Mouse (Mus musculus): ENCODE results near the gene Zfp981. TPM values are rescaled to one million over a fixed set of nuclear protein-coding genes. Genes with fewer than 3 reads are reported as not detected.
"Not testable (repeated sequence)": the region's sequence is repeated elsewhere in the genome, so short reads cannot be mapped to it uniquely, and the experiment has no call there.

The Zfp981 gene
- not detected in 2 replicates for polyA plus RNA-seq (2015; fragmentation: Nextera tagmentation; extraction: Ambion mirVana)

DNA sequence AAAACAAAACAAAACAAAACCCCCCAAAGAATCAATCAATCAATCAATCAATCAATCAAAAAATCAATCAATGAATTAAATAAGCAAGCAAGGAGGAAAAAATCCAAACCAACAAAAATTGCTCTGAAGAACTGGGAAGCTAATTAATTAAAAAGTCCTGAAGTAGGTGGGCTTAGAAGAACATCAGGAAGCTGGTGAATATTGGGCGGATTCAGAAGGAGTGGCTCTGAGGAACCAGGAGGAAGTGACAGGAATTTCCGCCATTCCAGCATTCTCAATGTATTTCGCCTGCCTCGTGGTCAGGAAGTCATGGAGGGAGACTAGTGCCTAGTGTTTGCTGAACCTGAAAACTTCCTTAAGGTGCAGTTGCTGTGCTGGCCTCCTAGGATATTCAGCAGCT is at the start of gene Zfp981:
TSS of gene Zfp981 (plus strand) at position 301 of the 400 bp plus-strand sequence.
- not testable (repeated sequence) for H3K4me3 ChIP-seq (ENCODE audit: low read depth, low read length); H3K27me3 ChIP-seq (replicated peaks; ENCODE audit: insufficient read depth, low read length); ATAC-seq; H3K36me3 ChIP-seq (ENCODE audit: insufficient read depth, low read length); DNase-seq (ENCODE audit: low spot score); H3K4me1 ChIP-seq (ENCODE audit: insufficient read depth, low read depth, low read length); H3K4me2 ChIP-seq (replicated peaks; ENCODE audit: low read depth, low read length); H3K9ac ChIP-seq (replicated peaks; ENCODE audit: low read depth); H3K27ac ChIP-seq (ENCODE audit: low read length)
- 0 out of 2 replicates have a peak, but pooled peaks cover 10% of the 10 kb centered on the region for H3K9me3 ChIP-seq (ENCODE audit: low read length)
- WGBS = 86% methylated on average over 4 of the region's 4 CpGs

GRCm38 (mm10) chr4:146452576-146452975 is 49.3 kb upstream of the Zfp981 start:
- not testable (repeated sequence) for H3K27ac ChIP-seq (ENCODE audit: low read length); H3K9ac ChIP-seq (replicated peaks; ENCODE audit: low read depth); H3K36me3 ChIP-seq (ENCODE audit: insufficient read depth, low read length); H3K4me2 ChIP-seq (replicated peaks; ENCODE audit: low read depth, low read length); ATAC-seq; H3K27me3 ChIP-seq (replicated peaks; ENCODE audit: insufficient read depth, low read length); DNase-seq (ENCODE audit: low spot score); H3K4me1 ChIP-seq (ENCODE audit: insufficient read depth, low read depth, low read length); H3K4me3 ChIP-seq (ENCODE audit: low read depth, low read length)
- peaks cover 32% of the 10 kb centered on the region for H3K9me3 ChIP-seq (ENCODE audit: low read length)
- WGBS = 70% methylated on average over 2 of the region's 2 CpGs

- 36% methylated on average over 1 of the region's 1 CpGs for WGBS
- not testable (repeated sequence) for H3K27ac ChIP-seq (ENCODE audit: low read length); H3K4me1 ChIP-seq (ENCODE audit: insufficient read depth, low read depth, low read length); H3K27me3 ChIP-seq (replicated peaks; ENCODE audit: insufficient read depth, low read length); H3K9ac ChIP-seq (replicated peaks; ENCODE audit: low read depth); H3K4me3 ChIP-seq (ENCODE audit: low read depth, low read length); ATAC-seq; DNase-seq (ENCODE audit: low spot score); H3K36me3 ChIP-seq (ENCODE audit: insufficient read depth, low read length); H3K4me2 ChIP-seq (replicated peaks; ENCODE audit: low read depth, low read length)
- H3K9me3 ChIP-seq (ENCODE audit: low read length) = peaks cover 26% of the 10 kb centered on the region
These were observed 47.7 kb upstream of the Zfp981 start for GRCm38 (mm10) chr4:146454170-146454569.

- H3K27ac ChIP-seq (ENCODE audit: low read length) = no peak overlapping the region
- no peak overlapping the region for H3K9ac ChIP-seq (replicated peaks; ENCODE audit: low read depth)
- ATAC-seq (peak; percentile 12), DNase-seq (ENCODE audit: low spot score) (no peak)
- H3K36me3 ChIP-seq (ENCODE audit: insufficient read depth, low read length) = no peaks in the 10 kb centered on the region
- H3K4me3 ChIP-seq (ENCODE audit: low read depth, low read length) = no peak overlapping the region
- H3K4me2 ChIP-seq (replicated peaks; ENCODE audit: low read depth, low read length) = no peak overlapping the region
- peaks cover 26% of the 10 kb centered on the region for H3K9me3 ChIP-seq (ENCODE audit: low read length)
- WGBS = 25% methylated on average over 2 of the region's 2 CpGs
- H3K4me1 ChIP-seq (ENCODE audit: insufficient read depth, low read depth, low read length) = no peaks in the 10 kb centered on the region
- TF ChIP-seq EP300 (IDR thresholded peaks at IDR 0.05) (no peak), CTCF (IDR thresholded peaks at IDR 0.05) (no peak)
- no peaks in the 10 kb centered on the region for H3K27me3 ChIP-seq (replicated peaks; ENCODE audit: insufficient read depth, low read length)
These were observed 46.9 kb upstream of the Zfp981 start for GRCm38 (mm10) chr4:146454896-146455295.

DNA sequence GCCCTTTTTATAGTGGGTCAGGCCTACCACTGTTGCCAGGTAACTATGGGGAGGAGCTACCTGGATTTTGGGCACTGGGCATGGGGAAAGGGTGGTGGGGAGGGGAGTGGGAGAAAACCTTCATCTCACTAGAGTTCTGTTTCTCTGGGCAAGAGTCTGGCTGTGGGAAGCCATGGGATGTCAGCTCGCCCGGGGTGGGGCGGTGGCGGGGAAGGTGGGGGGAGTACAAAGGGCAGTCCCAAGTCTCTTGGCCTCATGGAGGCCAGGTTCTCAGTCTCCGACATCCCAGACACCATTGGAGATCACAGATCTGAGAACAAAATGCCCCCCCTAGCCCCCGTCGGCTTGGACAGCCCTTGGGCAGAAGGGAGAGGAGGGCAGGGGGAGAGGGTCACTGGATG is 46.5 kb upstream of the Zfp981 start:
- WGBS = 88% methylated on average over 7 of the region's 7 CpGs
- TF ChIP-seq EP300 (IDR thresholded peaks at IDR 0.05) (no peak), CTCF (IDR thresholded peaks at IDR 0.05) (no peak)
- H3K36me3 ChIP-seq (ENCODE audit: insufficient read depth, low read length) = no peaks in the 10 kb centered on the region
- no peaks in the 10 kb centered on the region for H3K4me1 ChIP-seq (ENCODE audit: insufficient read depth, low read depth, low read length)
- no peaks in the 10 kb centered on the region for H3K27me3 ChIP-seq (replicated peaks; ENCODE audit: insufficient read depth, low read length)
- H3K9ac ChIP-seq (replicated peaks; ENCODE audit: low read depth) = no peak overlapping the region
- no peak overlapping the region for H3K27ac ChIP-seq (ENCODE audit: low read length)
- ATAC-seq (peak; percentile 25), DNase-seq (ENCODE audit: low spot score) (no peak)
- H3K9me3 ChIP-seq (ENCODE audit: low read length) = peaks cover 26% of the 10 kb centered on the region
- no peak overlapping the region for H3K4me2 ChIP-seq (replicated peaks; ENCODE audit: low read depth, low read length)
- no peak overlapping the region for H3K4me3 ChIP-seq (ENCODE audit: low read depth, low read length)

- ATAC-seq (no peak), DNase-seq (ENCODE audit: low spot score) (no peak)
- Histone ChIP-seq H3K27ac (ENCODE audit: low read length) (no peak overlapping the region), H3K27me3 (replicated peaks; ENCODE audit: insufficient read depth, low read length) (no peaks in the 10 kb centered on the region), H3K4me2 (replicated peaks; ENCODE audit: low read depth, low read length) (no peak overlapping the region), H3K4me1 (ENCODE audit: insufficient read depth, low read depth, low read length) (no peaks in the 10 kb centered on the region), H3K4me3 (ENCODE audit: low read depth, low read length) (no peak overlapping the region), H3K36me3 (ENCODE audit: insufficient read depth, low read length) (no peaks in the 10 kb centered on the region), H3K9ac (replicated peaks; ENCODE audit: low read depth) (no peak overlapping the region), H3K9me3 (ENCODE audit: low read length) (peaks cover 30% of the 10 kb centered on the region)
- WGBS = 62% methylated on average over 4 of the region's 4 CpGs
- TF ChIP-seq EP300 (IDR thresholded peaks at IDR 0.05) = no peak
- no peak for TF ChIP-seq CTCF (IDR thresholded peaks at IDR 0.05)
These were observed 45.6 kb upstream of the Zfp981 start for GRCm38 (mm10) chr4:146456061-146456726.

DNA sequence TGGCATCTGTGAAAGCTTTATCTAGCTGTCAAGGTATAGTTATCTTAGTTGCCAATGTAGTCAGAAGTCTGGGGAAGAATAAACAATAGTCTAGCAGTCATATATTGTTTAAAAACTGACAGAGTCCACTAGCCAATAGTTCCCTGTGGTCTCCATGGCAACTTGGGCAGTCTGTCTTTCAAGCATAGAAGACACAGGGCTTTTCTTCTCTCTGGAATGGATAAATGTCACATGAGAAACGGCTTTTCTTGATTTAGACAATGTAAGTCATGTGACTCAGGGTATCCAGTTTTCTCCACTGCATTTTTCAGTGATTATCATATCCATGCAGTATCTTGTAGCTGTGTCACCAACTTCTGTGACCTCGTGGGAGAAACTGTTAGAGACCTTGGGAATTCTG is 44.7 kb upstream of the Zfp981 start:
- H3K9me3 ChIP-seq (ENCODE audit: low read length) = peaks cover 30% of the 10 kb centered on the region
- no peak for ATAC-seq
- no peak overlapping the region for H3K27ac ChIP-seq (ENCODE audit: low read length)
- TF ChIP-seq EP300 (IDR thresholded peaks at IDR 0.05) (no peak), CTCF (IDR thresholded peaks at IDR 0.05) (no peak)
- DNase-seq (ENCODE audit: low spot score) = no peak
- no peak overlapping the region for H3K9ac ChIP-seq (replicated peaks; ENCODE audit: low read depth)
- H3K4me2 ChIP-seq (replicated peaks; ENCODE audit: low read depth, low read length) = no peak overlapping the region
- H3K4me1 ChIP-seq (ENCODE audit: insufficient read depth, low read depth, low read length) = no peaks in the 10 kb centered on the region
- WGBS = 53% methylated on average over 2 of the region's 2 CpGs
- no peaks in the 10 kb centered on the region for H3K27me3 ChIP-seq (replicated peaks; ENCODE audit: insufficient read depth, low read length)
- no peaks in the 10 kb centered on the region for H3K36me3 ChIP-seq (ENCODE audit: insufficient read depth, low read length)
- H3K4me3 ChIP-seq (ENCODE audit: low read depth, low read length) = no peak overlapping the region
